Mouse (Mus musculus): ENCODE results near the gene Ccdc43. TPM values are rescaled to one million over a fixed set of nuclear protein-coding genes. Genes with fewer than 3 reads are reported as not detected.

Ccdc43 gene
- 40.2 TPM for polyA plus RNA-seq (2017; shearing (Covaris generic))

DNA sequence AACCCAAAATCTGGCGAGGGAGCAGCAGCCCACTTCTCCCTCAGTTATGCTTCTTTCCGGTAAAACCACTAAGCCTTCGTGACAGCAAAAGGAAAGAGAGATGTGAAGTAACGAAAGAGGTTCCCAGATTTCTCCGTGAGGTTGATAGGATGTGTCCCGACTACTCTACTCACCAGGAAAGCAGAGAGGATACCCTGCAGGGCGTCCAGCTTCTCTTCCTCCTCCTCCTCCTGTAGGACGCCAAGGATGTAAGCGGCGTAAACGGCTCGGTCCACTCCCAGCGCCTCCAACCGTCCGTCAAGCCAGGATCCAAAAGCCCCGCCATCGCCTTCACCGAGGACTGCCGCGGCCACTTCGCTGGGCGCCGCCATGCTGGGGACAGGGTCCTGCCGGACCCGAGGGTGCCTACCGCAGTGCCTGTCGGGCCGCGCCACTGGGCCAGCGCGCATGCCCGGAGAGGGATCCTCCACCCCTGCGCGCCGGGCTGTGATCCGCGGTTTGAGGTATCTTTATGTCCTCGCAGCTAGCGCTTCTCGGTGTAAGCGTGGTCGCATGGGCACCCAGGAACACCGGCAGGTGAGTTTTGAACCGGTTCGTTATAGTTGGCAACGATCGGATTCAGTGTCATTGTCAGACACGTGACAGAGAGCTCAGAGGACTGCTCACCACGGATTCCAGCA is at the start of gene Ccdc43:
Ccdc43 (minus strand) TSS at position 445 of the 680 bp plus-strand sequence.

DNA sequence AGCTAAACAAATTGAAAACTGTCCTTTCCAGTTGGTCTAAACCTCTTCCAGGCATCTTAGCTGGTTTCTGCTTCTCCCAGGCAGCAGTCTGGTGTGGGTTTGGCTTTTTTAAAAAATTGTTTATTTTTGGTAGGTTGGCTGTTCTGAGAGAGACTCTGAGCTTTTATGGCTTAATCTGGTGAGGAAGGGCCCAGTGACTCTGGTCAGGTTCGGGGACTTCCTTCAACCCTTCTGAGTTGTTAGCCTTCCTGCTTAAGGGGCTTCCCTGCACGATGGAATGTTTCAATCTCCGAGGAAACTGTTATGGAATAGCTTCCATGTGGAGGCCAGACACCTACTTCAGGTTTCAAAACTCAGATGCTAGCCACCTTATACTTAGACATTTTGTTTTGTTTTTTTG is 34.2 kb downstream of the Ccdc43 start, which contains the start of gene Meioc:
Meioc (plus strand) TSS at position 301 of the 400 bp plus-strand sequence.

Other genes starting within 250 kb of the Ccdc43 start
- 1.7 TPM for gene Itga2b, start 227.7 kb downstream of the Ccdc43 start, polyA plus RNA-seq (2017; shearing (Covaris generic))
- gene Gpatch8, start 141.4 kb downstream of the Ccdc43 start, polyA plus RNA-seq (2017; shearing (Covaris generic)): 77.4 TPM
- not detected for gene Gm11627, start 118.3 kb downstream of the Ccdc43 start, polyA plus RNA-seq (2017; shearing (Covaris generic))
- gene Fzd2, start 93.4 kb downstream of the Ccdc43 start, polyA plus RNA-seq (2017; shearing (Covaris generic)): not detected
- not detected for gene Meioc, start 34.1 kb downstream of the Ccdc43 start, polyA plus RNA-seq (2017; shearing (Covaris generic))
- not detected for gene Adam11, start 63.7 kb upstream of the Ccdc43 start, polyA plus RNA-seq (2017; shearing (Covaris generic))
- not detected for gene Gjc1, start 121.9 kb upstream of the Ccdc43 start, polyA plus RNA-seq (2017; shearing (Covaris generic))
- not detected for gene Higd1b, start 138.1 kb upstream of the Ccdc43 start, polyA plus RNA-seq (2017; shearing (Covaris generic))
- gene Eftud2, start 183.2 kb upstream of the Ccdc43 start, polyA plus RNA-seq (2017; shearing (Covaris generic)): 182 TPM
- gene Ccdc103, start 183.4 kb upstream of the Ccdc43 start, polyA plus RNA-seq (2017; shearing (Covaris generic)): not detected
- not detected for gene Fam187a, start 187.4 kb upstream of the Ccdc43 start, polyA plus RNA-seq (2017; shearing (Covaris generic))
- not detected for gene Gfap, start 203.1 kb upstream of the Ccdc43 start, polyA plus RNA-seq (2017; shearing (Covaris generic))
- gene Kif18b, start 227.3 kb upstream of the Ccdc43 start, polyA plus RNA-seq (2017; shearing (Covaris generic)): 2.9 TPM
- not detected for gene C1ql1, start 248.9 kb upstream of the Ccdc43 start, polyA plus RNA-seq (2017; shearing (Covaris generic))

All from inflammation-experienced regulatory T-cells, adult 16 weeks (primary cell).